Mouse (Mus musculus) MEL (cell line): ENCODE measurements at regions not wholly inside any gene's neighbourhood (a gene's known extent, or its start where the extent isn't known, plus 50 kb on each side); places are given as distances from the start of the nearest gene placed in this dataset.

ENCODE experiments used
- DNase-seq: peaks from one replicate; pipeline ENCODE4 v3.0.0; 2011; ENCODE audit warnings: low read depth, low spot score
- H3K27ac ChIP-seq: 2 replicates; pipeline ENCODE4 v1.5.1; 2012; ENCODE audit warnings: low read depth, mild to moderate bottlenecking, control low read depth, low read length, moderate library complexity; ENCODE audit not compliant: control insufficient read depth
- H3K27me3 ChIP-seq, 2 experiments: fragments of 150-350 bp in 1 of 2; sonication (generic) in 1 of 2; 2 replicates each; pipeline ENCODE4 v1.6.1; 2012; ENCODE audit warnings: low read length in 2 of 2, mild to moderate bottlenecking in 2 of 2, improper control_type of control experiment in 1 of 2, moderate library complexity in 1 of 2; ENCODE audit not compliant: insufficient read depth in 2 of 2, control insufficient read depth in 1 of 2
- H3K36me3 ChIP-seq, 2 experiments: 2 replicates each; pipeline ENCODE4 v1.6.1; 2012 to 2014; ENCODE audit warnings: low read length in 2 of 2, improper control_type of control experiment in 1 of 2, inconsistent platforms in 1 of 2, mild to moderate bottlenecking in 1 of 2; ENCODE audit not compliant: insufficient read depth in 2 of 2, control insufficient read depth in 1 of 2
- H3K4me1 ChIP-seq, 2 experiments: fragments of 150-350 bp in 1 of 2; sonication (generic) in 1 of 2; 2 replicates each; pipeline ENCODE4 v1.6.1; 2012; ENCODE audit warnings: low read length in 2 of 2, improper control_type of control experiment in 1 of 2, mild to moderate bottlenecking in 1 of 2; ENCODE audit not compliant: insufficient read depth in 2 of 2, control insufficient read depth in 1 of 2
- H3K4me3 ChIP-seq, 2 experiments: fragments of 150-350 bp in 1 of 2; sonication (generic) in 1 of 2; 2 replicates each; pipeline ENCODE4 v1.5.1; 2012; ENCODE audit warnings: low read depth in 2 of 2, low read length in 2 of 2, mild to moderate bottlenecking in 2 of 2, moderate library complexity in 2 of 2, control low read depth in 1 of 2, improper control_type of control experiment in 1 of 2; ENCODE audit not compliant: control insufficient read depth in 1 of 2, insufficient read depth in 1 of 2
- H3K79me2 ChIP-seq: 2 replicates; pipeline ENCODE4 v1.6.1; 2012; ENCODE audit warnings: mild to moderate bottlenecking, low read length, moderate library complexity; ENCODE audit not compliant: control insufficient read depth, poor library complexity, insufficient read depth
- H3K9ac ChIP-seq: 2 replicates; pipeline ENCODE4 v1.6.1; 2012; ENCODE audit warnings: low read depth, mild to moderate bottlenecking, control low read depth, low read length, moderate library complexity; ENCODE audit not compliant: control insufficient read depth, poor library complexity, severe bottlenecking
- H3K9me3 ChIP-seq: fragments of 150-350 bp; sonication (generic); replicated peaks from 2 replicates; pipeline ENCODE4 v1.6.1; 2012; ENCODE audit warnings: mild to moderate bottlenecking, low read length, improper control_type of control experiment, moderate library complexity; ENCODE audit not compliant: insufficient read depth
- CHD1 ChIP-seq: IDR thresholded peaks from 2 replicates; pipeline ENCODE4 v1.6.1; 2012; ENCODE audit warnings: low read depth, mild to moderate bottlenecking, inconsistent platforms, low read length, improper control_type of control experiment
- CTCF ChIP-seq, 3 experiments: IDR thresholded peaks in 2 of 3; conservative IDR thresholded peaks in 1 of 3; 2 replicates each; pipeline ENCODE4 v1.5.1; 2011 to 2012; ENCODE audit warnings: low read length in 3 of 3, low read depth in 2 of 3, mild to moderate bottlenecking in 2 of 3, improper control_type of control experiment in 1 of 3, inconsistent platforms in 1 of 3, mixed read lengths in 1 of 3, moderate library complexity in 1 of 3; ENCODE audit not compliant: control insufficient read depth in 1 of 3, insufficient read depth in 1 of 3, poor library complexity in 1 of 3, severe bottlenecking in 1 of 3
- EP300 ChIP-seq, 2 experiments: IDR thresholded peaks; 2 replicates each; pipeline ENCODE4 v1.6.1; 2011; ENCODE audit warnings: improper control_type of control experiment in 2 of 2, low read length in 2 of 2, low read depth in 1 of 2, mild to moderate bottlenecking in 1 of 2
- GATA1 ChIP-seq: IDR thresholded peaks from 2 replicates; pipeline ENCODE4 v1.6.1; 2011; ENCODE audit warnings: low read depth, low read length, improper control_type of control experiment
- MAX ChIP-seq: IDR thresholded peaks from 2 replicates; pipeline ENCODE4 v1.6.1; 2011; ENCODE audit warnings: low read length, improper control_type of control experiment
- MXI1 ChIP-seq: IDR thresholded peaks from 2 replicates; pipeline ENCODE4 v1.6.1; 2011; ENCODE audit warnings: mild to moderate bottlenecking, low read depth, low read length, improper control_type of control experiment
- NRF1 ChIP-seq: IDR thresholded peaks from 2 replicates; pipeline ENCODE4 v1.6.1; 2014; ENCODE audit warnings: low read depth, mild to moderate bottlenecking, inconsistent platforms, low read length, improper control_type of control experiment, moderate library complexity; ENCODE audit not compliant: poor library complexity, insufficient read depth, severe bottlenecking
- POLR2A ChIP-seq, 2 experiments: IDR thresholded peaks; 2 replicates each; pipeline ENCODE4 v1.6.1; 2011 to 2012; ENCODE audit warnings: low read length in 2 of 2, mild to moderate bottlenecking in 2 of 2, control low read depth in 1 of 2, improper control_type of control experiment in 1 of 2, low read depth in 1 of 2, moderate library complexity in 1 of 2; ENCODE audit not compliant: control insufficient read depth in 1 of 2, insufficient read depth in 1 of 2, poor library complexity in 1 of 2
- RAD21 ChIP-seq: IDR thresholded peaks from 2 replicates; pipeline ENCODE4 v1.6.1; 2011; ENCODE audit warnings: mild to moderate bottlenecking, low read depth, low read length, improper control_type of control experiment
- RCOR1 ChIP-seq: IDR thresholded peaks from 2 replicates; pipeline ENCODE4 v1.6.1; 2012; ENCODE audit warnings: low read depth, mild to moderate bottlenecking, inconsistent platforms, low read length, improper control_type of control experiment
- SIN3A ChIP-seq: IDR thresholded peaks from 2 replicates; pipeline ENCODE4 v1.6.1; 2012; ENCODE audit warnings: low read length, improper control_type of control experiment, inconsistent platforms
- TBP ChIP-seq: IDR thresholded peaks from 2 replicates; pipeline ENCODE4 v1.8.0; 2011; ENCODE audit warnings: low read depth, low read length, improper control_type of control experiment
- TCF12 ChIP-seq: IDR thresholded peaks from 2 replicates; pipeline ENCODE4 v1.6.1; 2014; ENCODE audit warnings: low read depth, mild to moderate bottlenecking, inconsistent platforms, low read length, improper control_type of control experiment, moderate library complexity
- ZC3H11A ChIP-seq: IDR thresholded peaks from 2 replicates; pipeline ENCODE4 v1.6.1; 2012; ENCODE audit warnings: low read depth, mild to moderate bottlenecking, inconsistent platforms, low read length, improper control_type of control experiment
- ZKSCAN1 ChIP-seq: IDR thresholded peaks from 2 replicates; pipeline ENCODE4 v1.6.1; 2012; ENCODE audit warnings: low read depth, mild to moderate bottlenecking, inconsistent platforms, low read length, improper control_type of control experiment, moderate library complexity
- ZMIZ1 ChIP-seq: IDR thresholded peaks from 2 replicates; pipeline ENCODE4 v1.6.1; 2012; ENCODE audit warnings: low read depth, mild to moderate bottlenecking, inconsistent platforms, low read length, improper control_type of control experiment, moderate library complexity

GRCm38 (mm10) chr12:77107251-77107650 is 130.7 kb upstream of the Fut8 start:
- DNase-seq = no peak
- no peak overlapping the region for H3K4me3 ChIP-seq
- H3K27ac ChIP-seq = no peak overlapping the region
- peaks cover 0 to 19% of the 10 kb centered on the region in 2 experiments; a peak in 2 of 4 replicates for H3K36me3 ChIP-seq
- H3K27me3 ChIP-seq = no peaks in the 10 kb centered on the region
- H3K9ac ChIP-seq = no peak overlapping the region
- H3K9me3 ChIP-seq = no peaks in the 10 kb centered on the region
- H3K79me2 ChIP-seq = no peaks in the 10 kb centered on the region
- TF ChIP-seq NRF1 (no peak), POLR2A (IDR thresholded peaks at IDR 0.05; ENCODE audit: control insufficient read depth in 1 of 2, insufficient read depth in 1 of 2, low read depth in 1 of 2, low read length in 2 of 2, poor library complexity in 1 of 2) (no peak), MAX (no peak), MXI1 (no peak), TBP (no peak), ZMIZ1 (no peak), EP300 (IDR thresholded peaks at IDR 0.05; ENCODE audit: low read depth in 1 of 2, low read length in 2 of 2) (no peak), RAD21 (no peak), ZC3H11A (no peak), CTCF (IDR thresholded peaks at IDR 0.05 in 2 of 3, conservative IDR thresholded peaks at IDR 0.05 in 1 of 3; ENCODE audit: control insufficient read depth in 1 of 3, insufficient read depth in 1 of 3, low read depth in 2 of 3, low read length in 3 of 3, poor library complexity in 1 of 3, severe bottlenecking in 1 of 3) (no peak), SIN3A (no peak), TCF12 (no peak)
- H3K4me1 ChIP-seq = peaks cover 9 to 12% of the 10 kb centered on the region in 2 experiments

- H3K9me3 ChIP-seq = no peaks in the 10 kb centered on the region
- no peaks in the 10 kb centered on the region for H3K79me2 ChIP-seq
- H3K9ac ChIP-seq = peak overlapping the region; percentile 56
- H3K27me3 ChIP-seq = no peaks in the 10 kb centered on the region
- peak overlapping the region; percentile 2 to 28; a peak in 3 of 4 replicates for H3K4me3 ChIP-seq
- DNase-seq = peak; percentile 46
- no peak for TF ChIP-seq RCOR1
- no peak for TF ChIP-seq CHD1
- TF ChIP-seq MXI1 = no peak
- peak in 1 of 2 experiments; percentile 39; a peak in 1 of 4 replicates for TF ChIP-seq EP300 (IDR thresholded peaks at IDR 0.05; ENCODE audit: low read depth in 1 of 2, low read length in 2 of 2)
- peak; percentile 26; the same call in 1 of the 2 replicates for TF ChIP-seq GATA1
- no peak for TF ChIP-seq ZMIZ1
- no peak for TF ChIP-seq SIN3A
- TF ChIP-seq ZKSCAN1 = no peak
- peak overlapping the region; percentile 50 for H3K27ac ChIP-seq
- H3K4me1 ChIP-seq = peaks cover 4 to 14% of the 10 kb centered on the region in 2 experiments
- peaks cover 0 to 17% of the 10 kb centered on the region in 2 experiments; a peak in 2 of 4 replicates for H3K36me3 ChIP-seq
Observed at GRCm38 (mm10) chr12:77105887-77106600, 131.9 kb upstream of the Fut8 start.
